Mouse (Mus musculus): ENCODE measurements around the gene Mks1. TPM values are rescaled to one million over a fixed set of nuclear protein-coding genes. Genes with fewer than 3 reads are reported as not detected.
"Not testable (repeated sequence)": the region's sequence is repeated elsewhere in the genome, so short reads cannot be mapped to it uniquely, and the experiment has no call there.

The Mks1 gene
- total and polyA plus RNA-seq, 2 experiments, result 2.1 to 3.2 TPM

DNA sequence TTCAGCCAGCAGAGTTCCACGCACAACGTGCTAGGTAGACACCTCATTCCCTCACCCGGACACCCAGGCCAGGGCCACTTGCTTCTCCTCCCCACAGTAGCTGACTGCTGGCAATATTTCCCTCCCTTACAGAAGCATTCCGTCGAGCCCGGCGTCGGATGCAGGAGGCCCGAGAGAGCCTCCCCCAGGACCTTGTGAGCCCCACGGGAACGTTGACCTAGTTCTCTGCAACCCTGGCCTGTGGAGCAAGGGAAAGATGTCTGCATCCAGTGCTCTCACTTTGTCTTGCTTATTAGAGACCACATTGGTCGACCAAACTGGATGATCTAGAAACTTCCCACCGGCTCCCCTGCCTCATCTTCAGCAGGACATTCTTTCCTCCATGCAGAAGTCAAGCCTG lies 9.8 kb downstream of the Mks1 start:
- Histone ChIP-seq H3K9ac (ENCODE audit: low read depth, low read length) (no peak overlapping the region), H3K27ac (replicated peaks; ENCODE audit: insufficient read depth, low read depth, low read length) (no peak overlapping the region), H3K4me1 (ENCODE audit: control insufficient read depth, insufficient read depth, low read length) (no peaks in the 10 kb centered on the region), H3K27me3 (ENCODE audit: control insufficient read depth, insufficient read depth, low read length) (no peaks in the 10 kb centered on the region), H3K36me3 (ENCODE audit: control insufficient read depth, insufficient read depth, low read length) (peaks cover 3% of the 10 kb centered on the region; the same call in 1 of the 2 replicates), H3K79me2 (ENCODE audit: control insufficient read depth, insufficient read depth, low read length) (no peaks in the 10 kb centered on the region), H3K4me3 (ENCODE audit: insufficient read depth, low read depth, low read length) (no peak overlapping the region)
- no peak for DNase-seq (ENCODE audit: extremely low read depth, low read depth, low spot score)
- 91% methylated on average over 13 of the region's 13 CpGs for WGBS
- no peak for TF ChIP-seq POLR2A (IDR thresholded peaks at IDR 0.05; ENCODE audit: extremely low read depth, insufficient read depth, low read length)
- no peak for TF ChIP-seq CTCF (IDR thresholded peaks at IDR 0.05; ENCODE audit: low read depth, low read length)

DNA sequence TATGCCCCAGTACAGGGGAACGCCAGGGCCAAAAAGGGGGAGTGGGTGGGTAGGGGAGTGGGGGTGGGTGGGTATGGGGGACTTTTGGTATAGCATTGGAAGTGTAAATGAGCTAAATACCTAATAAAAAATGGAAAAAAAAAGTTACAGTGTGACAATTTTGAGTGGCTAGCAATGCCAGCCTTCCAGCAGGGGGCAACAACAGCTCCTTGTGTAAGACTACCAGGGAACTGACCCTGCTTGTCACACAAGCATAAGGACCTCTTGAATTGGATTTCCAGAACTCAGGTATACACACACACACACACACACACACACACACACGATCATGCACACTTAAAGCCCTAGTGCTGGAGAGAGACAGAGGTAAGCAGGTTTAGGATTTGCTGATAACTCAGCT lies 13.9 kb downstream of the Mks1 start:
- H3K36me3 ChIP-seq (ENCODE audit: control insufficient read depth, insufficient read depth, low read length); H3K9ac ChIP-seq (ENCODE audit: low read depth, low read length); H3K4me1 ChIP-seq (ENCODE audit: control insufficient read depth, insufficient read depth, low read length); H3K79me2 ChIP-seq (ENCODE audit: control insufficient read depth, insufficient read depth, low read length); DNase-seq (ENCODE audit: extremely low read depth, low read depth, low spot score); H3K27me3 ChIP-seq (ENCODE audit: control insufficient read depth, insufficient read depth, low read length); H3K4me3 ChIP-seq (ENCODE audit: insufficient read depth, low read depth, low read length); H3K27ac ChIP-seq (replicated peaks; ENCODE audit: insufficient read depth, low read depth, low read length): not testable (repeated sequence)
- 86% methylated on average over 1 of the region's 2 CpGs for WGBS

DNA sequence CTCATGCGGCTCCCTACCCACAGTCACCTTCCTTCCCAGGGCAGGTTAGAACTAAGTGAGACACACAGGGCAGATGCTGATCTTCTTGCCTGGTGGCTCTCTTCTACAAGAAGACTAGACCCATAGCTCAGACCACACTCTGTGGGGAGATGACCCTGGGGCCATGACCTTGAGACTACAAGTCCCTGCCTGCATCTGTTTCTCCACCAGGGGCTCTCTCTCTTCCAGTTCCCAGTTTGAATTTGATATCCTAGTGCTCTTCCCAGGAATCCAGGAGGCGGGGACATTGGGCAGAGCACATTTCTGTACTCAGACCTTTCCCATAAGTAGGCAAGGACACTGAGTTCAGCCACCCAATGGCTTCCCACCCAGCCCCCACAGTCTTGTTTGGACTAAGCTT lies 17.1 kb downstream of the Mks1 start:
- Histone ChIP-seq H3K79me2 (ENCODE audit: control insufficient read depth, insufficient read depth, low read length) (no peaks in the 10 kb centered on the region), H3K27me3 (ENCODE audit: control insufficient read depth, insufficient read depth, low read length) (0 out of 2 replicates have a peak, but pooled peaks cover 3% of the 10 kb centered on the region), H3K36me3 (ENCODE audit: control insufficient read depth, insufficient read depth, low read length) (no peaks in the 10 kb centered on the region), H3K27ac (replicated peaks; ENCODE audit: insufficient read depth, low read depth, low read length) (no peak overlapping the region), H3K4me3 (ENCODE audit: insufficient read depth, low read depth, low read length) (no peak overlapping the region), H3K4me1 (ENCODE audit: control insufficient read depth, insufficient read depth, low read length) (no peaks in the 10 kb centered on the region), H3K9ac (ENCODE audit: low read depth, low read length) (no peak overlapping the region)
- 86% methylated on average over 2 of the region's 2 CpGs for WGBS
- DNase-seq (ENCODE audit: extremely low read depth, low read depth, low spot score), result no peak
- no peak for TF ChIP-seq CTCF (IDR thresholded peaks at IDR 0.05; ENCODE audit: low read depth, low read length)
- TF ChIP-seq POLR2A (IDR thresholded peaks at IDR 0.05; ENCODE audit: extremely low read depth, insufficient read depth, low read length), result no peak

DNA sequence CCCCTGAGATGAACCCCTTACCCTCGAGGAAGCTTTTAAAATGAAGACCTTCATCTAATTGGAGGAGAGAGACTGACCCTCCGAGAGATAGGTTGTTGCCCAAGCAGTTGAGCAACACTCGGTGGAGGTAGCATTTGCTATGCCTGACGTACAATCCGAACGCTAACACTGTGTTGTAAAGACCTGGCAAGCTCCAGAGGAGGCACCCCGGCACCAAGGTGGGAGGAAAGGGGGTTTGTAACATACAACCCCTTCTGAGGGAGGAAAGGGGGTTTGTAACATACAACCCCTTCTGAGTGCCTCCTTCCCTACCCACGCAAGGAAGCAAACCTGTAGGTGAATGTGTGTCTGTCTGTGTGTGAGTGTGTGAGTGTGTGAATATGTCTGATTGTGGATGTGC lies 18.8 kb downstream of the Mks1 start:
- Histone ChIP-seq H3K9ac (ENCODE audit: low read depth, low read length) (no peak overlapping the region), H3K79me2 (ENCODE audit: control insufficient read depth, insufficient read depth, low read length) (no peaks in the 10 kb centered on the region), H3K27ac (replicated peaks; ENCODE audit: insufficient read depth, low read depth, low read length) (no peak overlapping the region), H3K4me3 (ENCODE audit: insufficient read depth, low read depth, low read length) (no peak overlapping the region), H3K4me1 (ENCODE audit: control insufficient read depth, insufficient read depth, low read length) (no peaks in the 10 kb centered on the region), H3K27me3 (ENCODE audit: control insufficient read depth, insufficient read depth, low read length) (0 out of 2 replicates have a peak, but pooled peaks cover 3% of the 10 kb centered on the region), H3K36me3 (ENCODE audit: control insufficient read depth, insufficient read depth, low read length) (no peaks in the 10 kb centered on the region)
- no peak for DNase-seq (ENCODE audit: extremely low read depth, low read depth, low spot score)
- TF ChIP-seq POLR2A (IDR thresholded peaks at IDR 0.05; ENCODE audit: extremely low read depth, insufficient read depth, low read length), result no peak
- WGBS, result 27% methylated on average over 8 of the region's 8 CpGs

DNA sequence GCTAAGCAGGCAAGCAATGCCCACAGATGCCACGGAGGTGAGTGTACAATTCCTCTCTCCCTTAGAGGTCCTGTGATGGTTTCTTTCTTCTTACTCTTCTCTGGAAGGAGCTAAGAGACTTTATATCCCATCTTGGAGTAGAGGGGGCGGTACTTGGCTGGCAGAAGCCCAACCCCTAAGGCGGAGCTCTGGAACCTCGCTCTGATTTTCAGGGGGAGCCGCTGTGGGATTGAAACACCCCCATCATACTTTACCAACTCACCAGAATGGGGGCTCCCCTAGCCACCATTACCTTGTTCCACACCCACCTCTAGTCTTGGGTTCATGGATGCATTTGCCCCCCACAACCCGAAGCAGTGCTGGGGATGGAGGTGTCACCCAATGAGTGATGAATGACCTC lies 22.4 kb downstream of the Mks1 start, which contains the start of gene Epx:
Gene Epx (minus strand): TSS at position 101 of the 400 bp plus-strand sequence.
- WGBS, result 82% methylated on average over 6 of the region's 6 CpGs
- no peak within 1 kb of the TSS for H3K9ac ChIP-seq (ENCODE audit: low read depth, low read length)
- no peaks in the 10 kb centered on the region for H3K79me2 ChIP-seq (ENCODE audit: control insufficient read depth, insufficient read depth, low read length)
- H3K4me3 ChIP-seq (ENCODE audit: insufficient read depth, low read depth, low read length), result no peak within 1 kb of the TSS
- no peak for DNase-seq (ENCODE audit: extremely low read depth, low read depth, low spot score)
- TF ChIP-seq POLR2A (IDR thresholded peaks at IDR 0.05; ENCODE audit: extremely low read depth, insufficient read depth, low read length) (no peak), CTCF (IDR thresholded peaks at IDR 0.05; ENCODE audit: low read depth, low read length) (no peak)
- no peak within 1 kb of the TSS for H3K27ac ChIP-seq (replicated peaks; ENCODE audit: insufficient read depth, low read depth, low read length)
- H3K4me1 ChIP-seq (ENCODE audit: control insufficient read depth, insufficient read depth, low read length), result no peaks in the 10 kb centered on the region
- H3K27me3 ChIP-seq (ENCODE audit: control insufficient read depth, insufficient read depth, low read length), result 0 out of 2 replicates have a peak, but pooled peaks cover 3% of the 10 kb centered on the region
- no peaks in the 10 kb centered on the region for H3K36me3 ChIP-seq (ENCODE audit: control insufficient read depth, insufficient read depth, low read length)

DNA sequence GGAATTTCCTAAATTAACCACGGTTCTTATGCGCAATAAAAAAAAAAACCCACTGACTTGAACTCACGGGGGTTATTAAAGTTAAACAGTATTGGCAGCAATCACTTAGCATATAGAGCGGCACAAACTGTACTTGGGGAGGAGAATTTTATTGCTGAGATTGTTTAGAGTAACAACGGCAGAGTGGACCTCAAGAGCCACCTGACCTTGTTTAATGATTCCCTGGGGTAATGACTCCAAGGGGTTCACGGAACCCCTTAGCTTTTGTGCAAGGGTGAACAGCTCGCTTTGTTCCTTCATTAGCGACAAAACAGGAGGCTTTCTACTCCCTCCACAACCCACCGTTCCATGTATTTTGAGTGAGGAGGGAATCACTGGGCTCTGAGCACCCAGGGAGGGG lies 26.8 kb downstream of the Mks1 start:
- H3K9ac ChIP-seq (ENCODE audit: low read depth, low read length), result no peak overlapping the region
- no peak for DNase-seq (ENCODE audit: extremely low read depth, low read depth, low spot score)
- H3K4me1 ChIP-seq (ENCODE audit: control insufficient read depth, insufficient read depth, low read length), result no peaks in the 10 kb centered on the region
- H3K27me3 ChIP-seq (ENCODE audit: control insufficient read depth, insufficient read depth, low read length), result no peaks in the 10 kb centered on the region
- no peak overlapping the region for H3K27ac ChIP-seq (replicated peaks; ENCODE audit: insufficient read depth, low read depth, low read length)
- TF ChIP-seq POLR2A (IDR thresholded peaks at IDR 0.05; ENCODE audit: extremely low read depth, insufficient read depth, low read length) (no peak), CTCF (IDR thresholded peaks at IDR 0.05; ENCODE audit: low read depth, low read length) (no peak)
- WGBS, result 80% methylated on average over 9 of the region's 9 CpGs
- no peak overlapping the region for H3K4me3 ChIP-seq (ENCODE audit: insufficient read depth, low read depth, low read length)
- H3K79me2 ChIP-seq (ENCODE audit: control insufficient read depth, insufficient read depth, low read length), result no peaks in the 10 kb centered on the region
- H3K36me3 ChIP-seq (ENCODE audit: control insufficient read depth, insufficient read depth, low read length), result no peaks in the 10 kb centered on the region

All from liver, adult 2 months (tissue).